Mouse (Mus musculus): ENCODE data around the gene Itga8. TPM values are rescaled to one million over a fixed set of nuclear protein-coding genes. Genes with fewer than 3 reads are reported as not detected.

Itga8 gene
- polyA plus RNA-seq, 1 experiment from 2014 or later: 2.4 TPM

DNA sequence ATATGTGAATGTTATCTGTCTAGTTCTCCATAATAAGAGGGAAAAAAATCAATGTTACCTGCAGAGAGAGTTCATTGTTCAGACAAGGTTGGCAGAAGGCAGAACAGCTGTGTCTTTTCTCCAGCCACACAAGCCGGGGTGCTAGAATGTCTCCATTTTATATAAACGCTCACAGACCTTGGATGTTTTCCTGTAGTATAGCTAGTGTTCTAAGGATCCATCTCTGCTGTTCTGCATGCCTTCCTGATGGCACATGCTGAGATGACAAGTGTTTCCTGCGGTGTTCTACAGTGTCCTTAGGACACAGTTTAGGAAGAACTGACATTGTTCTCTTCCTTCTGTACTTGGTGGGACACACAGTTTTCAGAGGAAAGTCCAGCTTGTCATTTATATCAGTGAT is 192.4 kb downstream of the Itga8 start:
- Histone ChIP-seq H3K27me3 (no peaks in the 10 kb centered on the region), H3K9ac (no peak overlapping the region), H3K4me3 (no peak overlapping the region), H3K4me1 (replicated peaks) (no peaks in the 10 kb centered on the region), H3K9me3 (no peaks in the 10 kb centered on the region), H3K36me3 (no peaks in the 10 kb centered on the region), H3K27ac (no peak overlapping the region), H3K4me2 (no peak overlapping the region)
- ATAC-seq (ENCODE audit: low FRiP score): no peak
- 82% methylated on average over 3 of the region's 3 CpGs for WGBS

DNA sequence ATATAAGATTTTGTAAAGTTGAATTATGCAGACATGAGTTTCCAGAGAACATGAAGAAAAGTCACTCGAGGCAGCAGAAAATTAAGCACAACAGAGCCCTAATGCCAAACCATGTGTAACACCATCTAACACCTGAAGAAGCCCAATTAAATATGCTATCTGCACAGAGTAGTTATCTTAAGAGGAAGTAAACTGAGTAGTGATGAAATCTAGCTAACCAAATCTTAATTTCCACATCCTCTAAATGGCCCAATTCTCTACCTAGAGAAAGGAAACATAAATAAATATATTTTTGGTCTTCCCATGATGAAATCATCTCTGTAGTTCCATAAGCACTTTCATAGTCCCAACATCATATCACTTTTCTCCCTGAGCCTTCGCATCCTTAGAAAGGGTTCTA is 193.4 kb downstream of the Itga8 start:
- no peak overlapping the region for H3K9ac ChIP-seq
- ATAC-seq (ENCODE audit: low FRiP score): no peak
- no peak overlapping the region for H3K4me2 ChIP-seq
- 92% methylated on average over 2 of the region's 2 CpGs for WGBS
- H3K27me3 ChIP-seq: no peaks in the 10 kb centered on the region
- H3K4me1 ChIP-seq (replicated peaks): no peaks in the 10 kb centered on the region
- no peak overlapping the region for H3K4me3 ChIP-seq
- H3K27ac ChIP-seq: no peak overlapping the region
- no peaks in the 10 kb centered on the region for H3K9me3 ChIP-seq
- H3K36me3 ChIP-seq: no peaks in the 10 kb centered on the region

DNA sequence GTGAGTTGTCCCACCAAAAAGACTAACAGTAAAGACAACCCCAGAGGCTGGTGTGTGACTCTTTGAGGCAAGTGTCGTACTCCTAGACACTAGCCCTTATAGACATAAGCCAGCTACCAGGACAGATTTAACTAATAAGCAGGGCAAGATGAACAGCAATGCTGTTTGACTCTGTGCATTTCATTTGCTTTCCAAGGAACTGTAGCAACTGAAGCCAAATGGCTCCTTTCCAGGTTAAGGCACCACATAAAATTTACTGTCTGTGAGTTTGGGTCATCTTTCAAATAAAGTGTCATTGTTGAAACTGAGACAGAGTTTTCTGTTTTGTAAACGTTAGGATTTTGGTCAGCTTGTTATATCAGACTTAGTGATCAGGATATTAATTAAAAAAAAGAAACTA is 194.5 kb downstream of the Itga8 start:
- Histone ChIP-seq H3K4me1 (replicated peaks) (no peaks in the 10 kb centered on the region), H3K27me3 (no peaks in the 10 kb centered on the region), H3K27ac (no peak overlapping the region), H3K9ac (no peak overlapping the region), H3K4me2 (no peak overlapping the region), H3K9me3 (no peaks in the 10 kb centered on the region), H3K4me3 (no peak overlapping the region), H3K36me3 (no peaks in the 10 kb centered on the region)
- no peak for ATAC-seq (ENCODE audit: low FRiP score)
- 74% methylated on average over 2 of the region's 2 CpGs for WGBS

DNA sequence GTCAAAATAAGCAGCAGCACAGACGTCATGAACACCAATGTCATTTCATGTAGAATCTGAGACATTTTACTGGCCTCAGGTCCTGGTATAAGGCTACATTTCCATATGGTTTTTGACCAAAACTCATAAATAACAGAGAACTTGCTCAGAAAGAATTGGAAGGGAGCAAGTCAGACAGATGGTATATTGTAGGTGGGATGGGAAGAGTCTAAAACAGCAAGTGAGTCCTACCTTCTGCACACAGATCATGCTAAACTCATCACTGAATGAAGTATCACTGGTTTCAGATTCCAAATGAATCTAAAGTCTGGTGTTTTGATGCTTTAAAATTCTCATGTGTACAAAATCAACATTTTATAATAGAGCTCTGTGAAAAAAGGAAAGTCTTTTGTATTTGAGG is 198.5 kb downstream of the Itga8 start:
- 79% methylated on average over 1 of the region's 1 CpGs for WGBS
- no peak for ATAC-seq (ENCODE audit: low FRiP score)

DNA sequence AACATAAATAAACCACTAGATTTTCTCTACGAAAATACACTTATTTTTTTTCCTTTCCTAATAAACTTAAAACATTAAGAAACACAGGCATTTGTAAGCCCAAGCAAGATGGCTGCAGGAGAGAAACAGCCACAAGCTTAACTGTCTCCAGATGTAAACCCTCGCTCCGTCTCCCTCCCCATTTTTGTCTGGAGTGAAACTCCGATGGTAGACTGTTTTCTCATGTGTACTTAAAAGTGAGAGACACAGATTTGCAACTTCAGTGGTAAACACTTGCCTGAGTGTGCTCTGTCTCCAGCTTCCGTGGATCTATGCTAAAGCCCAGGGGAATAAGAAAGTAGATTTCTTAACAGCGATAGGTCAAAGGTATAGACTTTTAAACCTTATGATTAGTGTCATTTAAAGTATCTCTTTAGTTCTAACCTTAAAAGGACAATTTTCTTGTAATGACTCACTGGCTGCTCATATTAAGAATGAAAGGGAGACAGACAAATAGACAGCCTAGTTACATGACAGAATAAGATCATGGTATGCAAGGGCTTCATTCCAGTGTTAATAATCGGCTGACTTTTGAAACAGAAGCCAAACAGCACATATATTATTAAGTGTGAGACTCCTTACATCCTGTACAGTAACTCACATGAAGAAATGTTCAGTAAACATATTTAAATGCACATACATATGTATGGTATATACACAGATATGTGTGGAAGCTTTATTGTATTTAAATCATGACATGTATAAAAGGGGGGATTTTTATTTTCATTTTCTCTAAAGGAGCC is 209.3 kb downstream of the Itga8 start:
- no peaks in the 10 kb centered on the region for H3K9me3 ChIP-seq
- no peak overlapping the region for H3K4me2 ChIP-seq
- ATAC-seq (ENCODE audit: low FRiP score): no peak
- H3K36me3 ChIP-seq: no peaks in the 10 kb centered on the region
- H3K4me1 ChIP-seq (replicated peaks): no peaks in the 10 kb centered on the region
- 84% methylated on average over 7 of the region's 7 CpGs for WGBS
- no peak overlapping the region for H3K4me3 ChIP-seq
- H3K27ac ChIP-seq: no peak overlapping the region
- H3K9ac ChIP-seq: no peak overlapping the region
- no peaks in the 10 kb centered on the region for H3K27me3 ChIP-seq

More for the DNA sequence above, 198.5 kb downstream of the Itga8 start:
- H3K9me3 ChIP-seq: no peaks in the 10 kb centered on the region
- no peak overlapping the region for H3K4me3 ChIP-seq
- H3K36me3 ChIP-seq: no peaks in the 10 kb centered on the region
- H3K9ac ChIP-seq: no peak overlapping the region
- H3K4me1 ChIP-seq (replicated peaks): no peaks in the 10 kb centered on the region
- H3K4me2 ChIP-seq: no peak overlapping the region
- H3K27me3 ChIP-seq: no peaks in the 10 kb centered on the region
- no peak overlapping the region for H3K27ac ChIP-seq

DNA sequence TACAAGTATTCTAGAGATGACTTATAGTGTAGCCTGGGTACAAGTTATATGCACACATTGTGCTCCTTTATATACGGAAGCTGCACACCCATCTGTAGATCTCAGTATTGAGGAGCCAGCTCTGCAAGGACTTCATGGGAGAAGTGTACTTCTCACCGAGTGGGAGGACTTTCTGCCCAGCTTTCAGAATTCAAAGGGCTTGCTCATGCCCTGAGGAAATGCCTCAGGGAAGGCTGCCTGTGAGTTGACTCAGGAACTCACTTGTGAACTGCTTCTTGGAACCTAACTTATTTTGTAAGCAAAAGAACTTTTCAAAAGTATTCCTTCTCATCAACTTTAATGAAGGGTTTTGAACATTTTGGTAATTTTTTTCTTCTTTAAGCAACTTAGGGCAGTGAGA is 210.7 kb downstream of the Itga8 start:
- no peak overlapping the region for H3K27ac ChIP-seq
- no peaks in the 10 kb centered on the region for H3K4me1 ChIP-seq (replicated peaks)
- no peaks in the 10 kb centered on the region for H3K36me3 ChIP-seq
- no peak overlapping the region for H3K4me2 ChIP-seq
- WGBS: 78% methylated on average over 2 of the region's 2 CpGs
- H3K4me3 ChIP-seq: no peak overlapping the region
- H3K27me3 ChIP-seq: no peaks in the 10 kb centered on the region
- H3K9ac ChIP-seq: no peak overlapping the region
- peaks cover 3% of the 10 kb centered on the region; the same call in 1 of the 2 replicates for H3K9me3 ChIP-seq
- no peak for ATAC-seq (ENCODE audit: low FRiP score)

DNA sequence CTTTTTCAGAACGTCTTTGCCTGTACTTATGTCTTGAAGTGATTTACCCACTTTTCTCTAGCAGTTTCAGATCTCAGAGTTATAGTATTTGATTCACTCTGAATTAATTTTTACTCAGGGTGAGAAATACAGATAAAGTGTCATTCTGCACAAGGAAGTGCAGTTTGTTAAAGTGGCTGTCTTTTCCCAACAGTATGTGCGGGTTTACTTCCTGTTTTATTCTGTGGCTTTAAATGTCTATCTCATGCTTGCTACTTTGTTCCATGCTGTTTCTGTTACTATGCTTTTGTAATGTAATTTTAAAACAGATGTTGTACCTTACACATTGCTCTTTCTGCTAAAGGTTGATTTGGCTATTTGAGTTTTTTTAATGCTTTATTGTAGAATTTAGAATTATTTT is 216.2 kb downstream of the Itga8 start:
- Histone ChIP-seq H3K4me1 (replicated peaks) (no peaks in the 10 kb centered on the region), H3K9me3 (peaks cover 3% of the 10 kb centered on the region; the same call in 1 of the 2 replicates), H3K9ac (no peak overlapping the region), H3K4me3 (no peak overlapping the region), H3K27ac (no peak overlapping the region), H3K4me2 (no peak overlapping the region), H3K36me3 (no peaks in the 10 kb centered on the region), H3K27me3 (no peaks in the 10 kb centered on the region)
- no peak for ATAC-seq (ENCODE audit: low FRiP score)
- 96% methylated on average over 2 of the region's 2 CpGs for WGBS

DNA sequence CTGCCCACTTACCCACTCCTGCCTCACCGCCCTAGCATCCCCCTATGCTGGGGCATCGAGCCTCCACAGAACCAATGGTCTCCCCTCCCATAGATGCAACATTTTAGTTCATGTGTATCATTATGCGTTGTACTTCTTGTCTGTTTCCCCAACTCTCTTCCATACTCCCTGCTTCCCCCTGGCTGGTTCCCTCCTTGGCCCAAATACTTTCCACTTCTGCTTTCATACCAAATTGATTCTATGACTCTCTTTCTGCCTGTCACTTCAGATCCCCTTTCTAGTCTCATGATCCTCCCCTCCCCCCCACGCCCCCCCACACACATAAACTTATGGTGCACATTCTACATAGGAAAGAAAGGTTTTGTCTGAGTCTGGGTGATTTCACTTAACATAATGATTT is 217.4 kb downstream of the Itga8 start:
- no peaks in the 10 kb centered on the region for H3K27me3 ChIP-seq
- no peak overlapping the region for H3K4me2 ChIP-seq
- no peaks in the 10 kb centered on the region for H3K4me1 ChIP-seq (replicated peaks)
- WGBS: 84% methylated on average over 4 of the region's 4 CpGs
- no peak overlapping the region for H3K9ac ChIP-seq
- no peaks in the 10 kb centered on the region for H3K36me3 ChIP-seq
- no peak overlapping the region for H3K4me3 ChIP-seq
- H3K9me3 ChIP-seq: peaks cover 3% of the 10 kb centered on the region; the same call in 1 of the 2 replicates
- ATAC-seq (ENCODE audit: low FRiP score): no peak
- H3K27ac ChIP-seq: no peak overlapping the region

DNA sequence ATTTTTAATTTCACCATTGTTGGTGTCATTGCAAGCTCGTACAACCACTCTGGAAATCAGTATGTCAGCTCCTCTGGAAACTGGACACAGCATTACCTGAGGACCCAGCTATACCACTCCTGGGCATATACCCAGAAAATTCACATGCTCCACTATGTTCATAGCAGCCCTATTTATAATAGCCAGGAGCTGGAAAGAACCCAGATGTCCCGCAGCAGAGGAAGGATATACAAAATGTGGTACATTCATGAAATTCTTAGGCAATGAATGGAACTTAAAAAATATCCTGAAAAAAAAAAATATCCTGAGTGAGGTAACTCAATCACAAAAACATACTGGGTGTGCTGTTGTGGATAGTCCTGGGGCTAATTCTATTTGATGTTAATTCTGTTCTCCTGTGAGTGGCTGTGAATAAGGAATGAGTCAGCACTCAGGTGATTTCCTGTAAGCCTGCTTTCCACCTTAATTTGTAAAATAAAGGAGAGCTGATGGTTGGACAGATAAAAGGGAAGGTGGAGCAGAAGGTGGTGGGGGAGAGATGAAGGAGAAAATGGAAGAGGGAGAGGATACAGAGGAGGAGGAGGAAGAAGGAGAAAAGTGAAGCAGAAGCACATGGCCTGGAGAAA is 224.3 kb downstream of the Itga8 start:
- H3K9ac ChIP-seq: no peak overlapping the region
- no peaks in the 10 kb centered on the region for H3K27me3 ChIP-seq
- no peaks in the 10 kb centered on the region for H3K36me3 ChIP-seq
- ATAC-seq (ENCODE audit: low FRiP score): no peak
- H3K4me1 ChIP-seq (replicated peaks): no peaks in the 10 kb centered on the region
- H3K4me2 ChIP-seq: no peak overlapping the region
- no peaks in the 10 kb centered on the region for H3K9me3 ChIP-seq
- H3K27ac ChIP-seq: no peak overlapping the region
- WGBS: 88% methylated on average over 2 of the region's 2 CpGs
- no peak overlapping the region for H3K4me3 ChIP-seq

DNA sequence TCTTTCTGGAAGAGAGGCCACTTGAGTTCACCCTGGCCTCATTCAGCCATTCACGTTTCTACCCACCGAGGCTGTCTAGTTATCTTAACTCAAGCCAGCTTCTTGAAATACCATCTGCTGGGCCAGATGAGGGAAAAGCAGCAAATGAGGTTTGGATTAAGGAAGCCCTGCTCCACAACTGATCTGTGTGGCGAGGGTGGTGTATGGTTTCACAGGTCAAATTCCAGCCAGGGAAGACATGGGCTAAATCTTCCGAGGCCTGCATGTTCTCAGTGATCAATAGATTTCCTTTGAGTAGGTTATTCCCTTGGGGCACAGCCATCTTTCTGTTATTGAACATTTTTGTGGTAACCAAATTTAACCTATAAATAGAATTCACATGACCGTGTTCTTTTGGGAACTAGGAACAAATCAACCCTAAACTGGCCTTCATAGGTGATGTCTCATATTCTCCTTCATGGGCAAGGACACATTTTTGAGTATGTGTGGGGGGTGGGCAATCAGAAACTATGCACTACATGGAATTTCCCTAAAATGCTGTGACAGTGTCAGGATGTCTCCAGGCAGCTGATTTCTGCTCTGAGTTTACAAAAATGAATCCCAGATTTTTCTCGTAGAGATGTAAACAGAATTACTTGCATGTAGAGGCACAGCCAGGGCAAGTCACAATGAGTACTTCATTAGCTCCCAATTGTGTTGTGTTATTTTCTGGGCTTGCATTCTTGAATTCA is 235.9 kb downstream of the Itga8 start:
- no peaks in the 10 kb centered on the region for H3K4me1 ChIP-seq (replicated peaks)
- H3K9ac ChIP-seq: no peak overlapping the region
- H3K36me3 ChIP-seq: no peaks in the 10 kb centered on the region
- H3K27me3 ChIP-seq: no peaks in the 10 kb centered on the region
- H3K27ac ChIP-seq: no peak overlapping the region
- no peaks in the 10 kb centered on the region for H3K9me3 ChIP-seq
- no peak for ATAC-seq (ENCODE audit: low FRiP score)
- no peak overlapping the region for H3K4me2 ChIP-seq
- WGBS: 80% methylated on average over 6 of the region's 6 CpGs
- H3K4me3 ChIP-seq: no peak overlapping the region

DNA sequence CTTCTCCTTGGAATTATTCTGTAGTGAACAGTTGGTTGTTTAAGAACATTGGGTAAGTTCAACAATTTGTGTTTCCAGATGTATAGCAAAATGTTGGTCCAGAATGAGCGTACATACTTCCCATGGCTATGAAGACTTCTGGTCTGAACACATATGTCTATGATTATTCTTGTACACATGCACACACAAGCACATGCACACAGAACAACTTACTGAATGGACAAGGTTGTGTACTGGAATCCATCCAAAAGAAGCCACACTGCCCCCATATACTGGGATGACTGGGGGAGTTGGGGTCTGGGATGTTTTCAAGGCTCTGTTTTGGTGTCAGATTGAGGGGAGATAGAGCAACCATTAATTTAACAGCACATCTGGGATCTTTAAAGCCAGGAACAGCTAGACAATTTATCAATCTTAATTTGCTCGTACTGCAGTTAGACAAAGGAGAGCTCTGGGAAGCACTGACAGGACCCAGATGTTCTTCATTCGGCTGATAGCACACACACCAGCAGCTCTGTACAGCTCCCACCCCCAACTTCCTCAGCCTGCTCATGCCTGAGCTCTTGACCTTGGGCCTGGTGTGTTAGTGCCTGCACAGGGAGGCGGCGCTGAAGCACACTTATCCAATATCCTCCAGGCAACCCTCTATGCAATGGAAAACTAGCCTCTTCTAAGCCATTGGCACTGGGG is 241.5 kb downstream of the Itga8 start:
- ATAC-seq (ENCODE audit: low FRiP score): peak; percentile 76; the same call in 1 of the 2 replicates
- 55% methylated on average over 5 of the region's 5 CpGs for WGBS
- Histone ChIP-seq H3K27me3 (no peaks in the 10 kb centered on the region), H3K4me3 (no peak overlapping the region), H3K36me3 (no peaks in the 10 kb centered on the region), H3K27ac (no peak overlapping the region), H3K4me1 (replicated peaks) (no peaks in the 10 kb centered on the region; the same call in 1 of the 2 replicates), H3K9ac (no peak overlapping the region), H3K9me3 (no peaks in the 10 kb centered on the region), H3K4me2 (no peak overlapping the region)
